Comparison of ENCODE assay signal across 8 mouse cellular contexts in genomic region chr12:99336349-99337170, GRCm38 (mm10).
DNase-seq lines count a peak whose midpoint lies in the region; ATAC-seq and TF ChIP-seq lines count a peak whose summit lies in the region.

No protein-coding gene starts in this region.

- H3K27me3 ChIP-seq in liver, postnatal 0 days (ENCODE audit: insufficient read depth, low read length), result no peaks in the 10 kb centered on the region
- H3K27me3 ChIP-seq in liver, embryonic 12.5 days (replicated peaks), result no peaks in the 10 kb centered on the region
- no peaks in the 10 kb centered on the region for H3K27me3 ChIP-seq in hindbrain, embryonic 15.5 days
- no peaks in the 10 kb centered on the region for H3K27me3 ChIP-seq in lung, embryonic 16.5 days (ENCODE audit: control insufficient read depth, insufficient read depth, low read depth, low read length)
- no peaks in the 10 kb centered on the region for H3K27me3 ChIP-seq in stomach, embryonic 14.5 days (ENCODE audit: control insufficient read depth, insufficient read depth, low read length)

- peaks cover 9% of the 10 kb centered on the region; the same call in 1 of the 2 replicates for H3K36me3 ChIP-seq in liver, postnatal 0 days (replicated peaks; ENCODE audit: insufficient read depth, low read length)
- H3K36me3 ChIP-seq in liver, embryonic 12.5 days, result peaks cover 12% of the 10 kb centered on the region
- no peaks in the 10 kb centered on the region for H3K36me3 ChIP-seq in hindbrain, embryonic 15.5 days
- peaks cover 3% of the 10 kb centered on the region; the same call in 1 of the 2 replicates for H3K36me3 ChIP-seq in lung, embryonic 16.5 days (ENCODE audit: control insufficient read depth, insufficient read depth, low read length)
- no peaks in the 10 kb centered on the region for H3K36me3 ChIP-seq in stomach, embryonic 14.5 days (ENCODE audit: control insufficient read depth, insufficient read depth, low read length)

- TF ChIP-seq EP300 in liver, postnatal 0 days (IDR thresholded peaks at IDR 0.05; ENCODE audit: low read depth), result no peak

- H3K27ac ChIP-seq in liver, postnatal 0 days (ENCODE audit: low read depth), result peak overlapping the region; percentile 12; the same call in 1 of the 2 replicates
- H3K27ac ChIP-seq in liver, embryonic 12.5 days, result no peak overlapping the region
- H3K27ac ChIP-seq in hindbrain, embryonic 15.5 days (replicated peaks), result peak overlapping the region; percentile 56
- peak overlapping the region; percentile 70 for H3K27ac ChIP-seq in lung, embryonic 16.5 days (ENCODE audit: low read length)
- no peak overlapping the region; the same call in 1 of the 2 replicates for H3K27ac ChIP-seq in stomach, embryonic 14.5 days (ENCODE audit: low read length)

- WGBS in liver, postnatal 0 days (ENCODE audit: insufficient replicate concordance), result 50% methylated on average over 12 of the region's 12 CpGs
- WGBS in liver, embryonic 12.5 days (ENCODE audit: insufficient replicate concordance), result 45% methylated on average over 12 of the region's 12 CpGs
- 22% methylated on average over 12 of the region's 12 CpGs for WGBS in hindbrain, embryonic 15.5 days
- 19% methylated on average over 12 of the region's 12 CpGs for WGBS in lung, embryonic 16.5 days
- 48% methylated on average over 12 of the region's 12 CpGs for WGBS in stomach, embryonic 14.5 days

- no peaks in the 10 kb centered on the region for H3K9me3 ChIP-seq in liver, postnatal 0 days (ENCODE audit: low read length)
- no peaks in the 10 kb centered on the region for H3K9me3 ChIP-seq in liver, embryonic 12.5 days (replicated peaks)
- H3K9me3 ChIP-seq in hindbrain, embryonic 15.5 days, result no peaks in the 10 kb centered on the region
- H3K9me3 ChIP-seq in lung, embryonic 16.5 days (ENCODE audit: control insufficient read depth, low read length), result no peaks in the 10 kb centered on the region
- no peaks in the 10 kb centered on the region for H3K9me3 ChIP-seq in stomach, embryonic 14.5 days (ENCODE audit: control insufficient read depth, low read depth, low read length)

- peaks cover 20% of the 10 kb centered on the region for H3K4me1 ChIP-seq in liver, postnatal 0 days (ENCODE audit: insufficient read depth)
- H3K4me1 ChIP-seq in liver, embryonic 12.5 days, result peaks cover 37% of the 10 kb centered on the region
- peaks cover 90% of the 10 kb centered on the region for H3K4me1 ChIP-seq in hindbrain, embryonic 15.5 days (replicated peaks)
- H3K4me1 ChIP-seq in lung, embryonic 16.5 days (replicated peaks; ENCODE audit: control insufficient read depth, insufficient read depth, low read length), result peaks cover 48% of the 10 kb centered on the region
- peaks cover 17% of the 10 kb centered on the region for H3K4me1 ChIP-seq in stomach, embryonic 14.5 days (ENCODE audit: control insufficient read depth, insufficient read depth, low read length)

- peak; percentile 40; the same call in 1 of the 2 replicates for ATAC-seq in liver, postnatal 0 days
- ATAC-seq in liver, embryonic 12.5 days, result no peak
- ATAC-seq in hindbrain, embryonic 15.5 days (ENCODE audit: low FRiP score, low read depth), result peak; percentile 46
- ATAC-seq in lung, embryonic 16.5 days (ENCODE audit: low read depth), result peak; percentile 77
- ATAC-seq in stomach, embryonic 14.5 days (ENCODE audit: insufficient number of reproducible peaks, insufficient read depth, low FRiP score, low read depth), result peak; percentile 21; the same call in 1 of the 2 replicates
- ATAC-seq in CD4-positive, CD25-positive, alpha-beta regulatory T cell, adult 4 months, result no peak

- no peak for TF ChIP-seq CTCF in liver, postnatal 0 days (IDR thresholded peaks at IDR 0.05; ENCODE audit: low read depth)

- no peak overlapping the region; the same call in 1 of the 2 replicates for H3K9ac ChIP-seq in liver, postnatal 0 days (replicated peaks)
- no peak overlapping the region for H3K9ac ChIP-seq in liver, embryonic 12.5 days
- H3K9ac ChIP-seq in hindbrain, embryonic 15.5 days, result no peak overlapping the region
- H3K9ac ChIP-seq in lung, embryonic 16.5 days (ENCODE audit: low read length), result no peak overlapping the region; the same call in 1 of the 2 replicates
- H3K9ac ChIP-seq in stomach, embryonic 14.5 days (replicated peaks; ENCODE audit: low read depth, low read length), result no peak overlapping the region

- H3K4me2 ChIP-seq in liver, postnatal 0 days (ENCODE audit: low read depth, low read length), result 0 out of 2 replicates have a peak overlapping the region, but pooled peaks have one; percentile 6
- H3K4me2 ChIP-seq in liver, embryonic 12.5 days, result no peak overlapping the region
- no peak overlapping the region for H3K4me2 ChIP-seq in hindbrain, embryonic 15.5 days
- H3K4me2 ChIP-seq in lung, embryonic 16.5 days (ENCODE audit: low read depth, low read length), result peak overlapping the region; percentile 16; the same call in 1 of the 2 replicates
- no peak overlapping the region for H3K4me2 ChIP-seq in stomach, embryonic 14.5 days (replicated peaks; ENCODE audit: low read depth, low read length)

- no peak overlapping the region for H3K4me3 ChIP-seq in liver, postnatal 0 days (ENCODE audit: low read depth, low read length)
- no peak overlapping the region for H3K4me3 ChIP-seq in liver, embryonic 12.5 days
- H3K4me3 ChIP-seq in hindbrain, embryonic 15.5 days, result no peak overlapping the region
- no peak overlapping the region for H3K4me3 ChIP-seq in lung, embryonic 16.5 days (ENCODE audit: low read length)
- H3K4me3 ChIP-seq in stomach, embryonic 14.5 days (ENCODE audit: low read depth, low read length), result no peak overlapping the region

- no peak for DNase-seq in liver, postnatal 0 days
- DNase-seq in cerebellum, postnatal 14 days, result peak; percentile 91 to 94
- DNase-seq in gastrocnemius, postnatal 14 days, result peak; percentile 83

- intact Hi-C loops in gastrocnemius, postnatal 14 days (cut with DNase I; ENCODE audit: low total_unique reads), result no loop called here

Comparison
In these comparisons a context has a peak if more than half of its experiments do, and no peak if none do; other contexts are left out.
1. ATAC-seq: peak in liver, postnatal 0 days (single experiment), hindbrain, embryonic 15.5 days (single experiment), lung, embryonic 16.5 days (single experiment) and stomach, embryonic 14.5 days (single experiment); none in liver, embryonic 12.5 days (single experiment) and CD4-positive, CD25-positive, alpha-beta regulatory T cell, adult 4 months (single experiment).
2. H3K27ac ChIP-seq: peak in liver, postnatal 0 days (single experiment), hindbrain, embryonic 15.5 days (single experiment) and lung, embryonic 16.5 days (single experiment); none in liver, embryonic 12.5 days (single experiment) and stomach, embryonic 14.5 days (single experiment).
3. H3K4me2 ChIP-seq: peak in liver, postnatal 0 days (single experiment) and lung, embryonic 16.5 days (single experiment); none in liver, embryonic 12.5 days (single experiment), hindbrain, embryonic 15.5 days (single experiment) and stomach, embryonic 14.5 days (single experiment).